Mouse (Mus musculus) c-Kit-positive CD71-negative TER-119-negative erythroid progenitor cells, embryonic 14.5 days (primary cell): ENCODE measurements around the gene Rufy4.

ENCODE experiments used
- DNase-seq: peaks from one replicate; pipeline ENCODE4 v3.0.0-alpha.2; 2013; ENCODE audit warnings: low read depth

The Rufy4 gene

GRCm38 (mm10) chr1:74106214-74106613 lies 19.1 kb upstream of the Rufy4 start:
- no peak for DNase-seq

GRCm38 (mm10) chr1:74107931-74108618 lies 17.3 kb upstream of the Rufy4 start:
- no peak for DNase-seq

- DNase-seq: no peak
These were observed 15.7 kb upstream of the Rufy4 start for GRCm38 (mm10) chr1:74109670-74110069.

- no peak for DNase-seq
These were observed 14.2 kb upstream of the Rufy4 start for GRCm38 (mm10) chr1:74110932-74111695.

- DNase-seq: no peak
These were observed 13.7 kb upstream of the Rufy4 start for GRCm38 (mm10) chr1:74111696-74112030.

GRCm38 (mm10) chr1:74113071-74113470 lies 12.3 kb upstream of the Rufy4 start:
- no peak for DNase-seq

- no peak for DNase-seq
These were observed 7.5 kb upstream of the Rufy4 start for GRCm38 (mm10) chr1:74117876-74118275.

GRCm38 (mm10) chr1:74119115-74119514 lies 6.2 kb upstream of the Rufy4 start:
- DNase-seq: no peak

GRCm38 (mm10) chr1:74121138-74121537 lies 4.2 kb upstream of the Rufy4 start:
- DNase-seq: no peak

- no peak for DNase-seq
These were observed 3.3 kb upstream of the Rufy4 start for GRCm38 (mm10) chr1:74121821-74122576.

- no peak for DNase-seq
These were observed 2.1 kb upstream of the Rufy4 start for GRCm38 (mm10) chr1:74123215-74123614.

- no peak for DNase-seq
These were observed 1.0 kb upstream of the Rufy4 start, which contains the start of gene Tns1 for GRCm38 (mm10) chr1:74124021-74124981. TSS of gene Tns1 (minus strand) at chr1:74124449.

GRCm38 (mm10) chr1:74130883-74131659 lies 5.7 kb downstream of the Rufy4 start:
- DNase-seq: no peak

GRCm38 (mm10) chr1:74132011-74132410 lies 6.7 kb downstream of the Rufy4 start:
- DNase-seq: no peak

- no peak for DNase-seq
These were observed 8.6 kb downstream of the Rufy4 start for GRCm38 (mm10) chr1:74133954-74134353.

- DNase-seq: no peak
These were observed 10.1 kb downstream of the Rufy4 start for GRCm38 (mm10) chr1:74135326-74135950.

- no peak for DNase-seq
These were observed 14.1 kb downstream of the Rufy4 start for GRCm38 (mm10) chr1:74139415-74139814.

GRCm38 (mm10) chr1:74141781-74142180 lies 16.4 kb downstream of the Rufy4 start:
- no peak for DNase-seq

- DNase-seq: no peak
These were observed 24.0 kb downstream of the Rufy4 start for GRCm38 (mm10) chr1:74149106-74149885.

GRCm38 (mm10) chr1:74150101-74150500 lies 24.8 kb downstream of the Rufy4 start:
- no peak for DNase-seq
